Mouse (Mus musculus) embryonic fibroblast, embryonic 13.5 days (primary cell): ENCODE results near the gene Mgea5. TPM values are rescaled to one million over a fixed set of nuclear protein-coding genes. Genes with fewer than 3 reads are reported as not detected.

Experiments used
- H3K27ac ChIP-seq: 2 replicates; pipeline ENCODE4 v1.5.1; 2012; ENCODE audit warnings: low read length, control low read depth, inconsistent platforms; ENCODE audit not compliant: insufficient read depth
- H3K4me1 ChIP-seq: 2 replicates; pipeline ENCODE4 v1.6.1; 2011; ENCODE audit warnings: low read length; ENCODE audit not compliant: control insufficient read depth, insufficient read depth
- H3K4me3 ChIP-seq: 2 replicates; pipeline ENCODE4 v1.5.1; 2011; ENCODE audit warnings: mild to moderate bottlenecking, control low read depth, low read length; ENCODE audit not compliant: insufficient read depth
- CTCF ChIP-seq: IDR thresholded peaks from 2 replicates; pipeline ENCODE4 v1.5.1; 2011; ENCODE audit warnings: mild to moderate bottlenecking, control low read depth, low read length, moderate library complexity, borderline replicate concordance; ENCODE audit not compliant: insufficient read depth
- POLR2A ChIP-seq: IDR thresholded peaks from 2 replicates; pipeline ENCODE4 v1.6.1; 2011; ENCODE audit warnings: low read depth, mild to moderate bottlenecking, control low read depth, low read length, moderate library complexity
- polyA plus RNA-seq: library from polyadenylated mRNA; stranded (reverse); fragments of >200 nt; gene quantifications from 2 replicates; pipeline ENCODE4 v1.2.4, GENCODE M21; 2011; ENCODE audit warnings: low read depth; ENCODE audit not compliant: missing spikeins, insufficient read length

The Mgea5 gene
- polyA plus RNA-seq, 1 experiment, result 87.4 TPM

- Histone ChIP-seq H3K4me1 (no peaks in the 10 kb centered on the region), H3K4me3 (no peak overlapping the region), H3K27ac (no peak overlapping the region)
- TF ChIP-seq POLR2A (no peak), CTCF (no peak)
These were observed 13.2 kb upstream of the Mgea5 start for GRCm38 (mm10) chr19:45796879-45797278.

DNA sequence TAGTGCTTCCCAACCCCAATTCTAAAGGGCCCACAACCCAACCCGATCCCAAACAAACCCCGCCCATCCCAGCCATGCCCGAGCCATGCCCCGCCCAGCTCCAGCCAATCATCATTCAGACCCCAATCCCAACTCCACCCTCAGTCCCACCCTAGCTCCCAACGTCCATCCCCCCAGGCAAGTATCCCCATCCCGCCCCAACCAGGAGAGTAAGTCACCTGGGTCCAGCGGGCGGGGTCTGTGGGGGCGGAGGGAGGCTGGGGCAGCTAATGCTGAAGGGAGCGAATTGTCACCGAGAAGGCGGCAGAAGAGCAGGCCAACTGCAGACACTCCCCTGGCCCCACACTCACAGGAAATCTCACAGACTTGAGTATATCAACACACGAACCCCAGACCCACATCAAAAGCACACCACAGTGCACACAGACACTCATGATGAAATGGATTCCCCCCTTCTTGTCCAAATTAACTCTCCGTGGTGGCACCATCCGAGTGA lies 12.5 kb upstream of the Mgea5 start:
- Histone ChIP-seq H3K4me1 (no peaks in the 10 kb centered on the region), H3K4me3 (no peak overlapping the region), H3K27ac (no peak overlapping the region)
- TF ChIP-seq CTCF (no peak), POLR2A (no peak)

- no peak overlapping the region for H3K27ac ChIP-seq
- H3K4me3 ChIP-seq, result no peak overlapping the region
- TF ChIP-seq CTCF, result no peak
- no peak for TF ChIP-seq POLR2A
- H3K4me1 ChIP-seq, result no peaks in the 10 kb centered on the region
These were observed 11.8 kb upstream of the Mgea5 start for GRCm38 (mm10) chr19:45795406-45795944.

DNA sequence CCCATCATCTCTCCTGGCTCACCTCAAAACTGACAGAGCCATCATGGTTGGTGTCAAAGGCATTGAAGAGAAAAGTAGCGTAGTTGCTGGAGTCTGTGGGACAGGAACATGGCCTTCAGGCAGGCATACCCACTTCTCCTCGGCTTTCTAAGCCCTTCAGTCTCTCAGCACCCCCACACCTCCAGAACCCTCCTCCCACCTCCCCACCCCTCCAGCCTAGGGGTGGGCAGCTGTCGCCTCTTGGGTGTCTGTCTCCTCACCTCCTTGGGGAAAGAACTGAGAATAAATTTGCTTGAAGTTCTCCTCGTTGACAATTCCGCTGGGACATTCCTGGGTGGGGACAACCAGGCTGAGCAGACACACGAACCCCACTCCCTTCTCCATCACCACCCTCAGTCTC lies 11.1 kb upstream of the Mgea5 start:
- TF ChIP-seq CTCF (no peak), POLR2A (no peak)
- H3K4me1 ChIP-seq, result no peaks in the 10 kb centered on the region
- no peak overlapping the region for H3K4me3 ChIP-seq
- H3K27ac ChIP-seq, result no peak overlapping the region

- TF ChIP-seq POLR2A (no peak), CTCF (no peak)
- no peak overlapping the region for H3K27ac ChIP-seq
These were observed 8.8 kb upstream of the Mgea5 start for GRCm38 (mm10) chr19:45792404-45792803.

GRCm38 (mm10) chr19:45789888-45790874 lies 6.5 kb upstream of the Mgea5 start:
- H3K27ac ChIP-seq, result no peak overlapping the region
- no peaks in the 10 kb centered on the region for H3K4me1 ChIP-seq
- TF ChIP-seq POLR2A (no peak), CTCF (no peak)
- H3K4me3 ChIP-seq, result no peak overlapping the region

More at GRCm38 (mm10) chr19:45792404-45792803, 8.8 kb upstream of the Mgea5 start:
- no peaks in the 10 kb centered on the region for H3K4me1 ChIP-seq
- no peak overlapping the region for H3K4me3 ChIP-seq

DNA sequence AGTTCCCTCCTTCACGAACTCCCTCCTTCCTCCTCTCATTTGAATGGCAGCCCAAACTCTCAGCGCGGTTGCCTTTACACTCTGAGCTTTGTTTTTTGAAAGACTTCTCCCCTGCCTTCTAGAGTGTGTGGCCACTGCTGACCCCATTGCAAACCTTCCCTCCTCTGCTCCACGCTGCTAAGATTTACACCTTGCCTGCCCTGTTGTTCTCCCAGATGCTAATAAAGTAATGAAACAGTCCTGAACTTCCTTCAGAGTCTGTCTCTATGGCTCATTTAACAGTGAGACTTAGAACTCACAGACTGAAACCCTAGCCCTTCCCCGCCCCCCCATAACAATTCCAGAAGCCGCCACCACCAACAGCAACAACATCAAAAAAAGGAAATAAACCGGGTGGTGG lies 5.7 kb upstream of the Mgea5 start:
- TF ChIP-seq CTCF, result no peak
- no peak for TF ChIP-seq POLR2A
- no peak overlapping the region for H3K27ac ChIP-seq
- H3K4me3 ChIP-seq, result no peak overlapping the region
- no peaks in the 10 kb centered on the region for H3K4me1 ChIP-seq

DNA sequence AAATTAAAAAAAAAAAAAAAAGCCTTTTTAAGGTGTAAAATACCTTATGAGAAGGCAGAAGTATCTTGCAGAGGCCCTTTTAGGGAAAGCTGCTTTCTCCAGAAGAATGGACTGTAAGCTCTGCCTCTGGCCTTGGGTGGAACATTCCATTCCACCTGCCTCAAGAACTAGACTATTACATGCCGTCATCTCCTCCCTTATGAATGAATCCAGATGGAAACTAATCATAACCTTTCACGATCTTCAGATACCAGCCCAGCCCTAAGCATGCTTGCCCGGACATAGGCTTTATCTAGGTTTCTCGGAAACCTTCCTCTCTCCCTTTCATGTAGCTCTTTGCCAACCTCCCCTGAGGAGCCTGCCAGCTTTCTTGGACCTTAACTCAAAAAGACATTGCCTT lies 4.7 kb upstream of the Mgea5 start:
- Histone ChIP-seq H3K4me1 (no peaks in the 10 kb centered on the region), H3K27ac (peak overlapping the region; percentile 42; the same call in 1 of the 2 replicates), H3K4me3 (no peak overlapping the region)
- TF ChIP-seq POLR2A (no peak), CTCF (no peak)

- no peak overlapping the region for H3K27ac ChIP-seq
These were observed 3.8 kb upstream of the Mgea5 start for GRCm38 (mm10) chr19:45787450-45787849.

GRCm38 (mm10) chr19:45785470-45785869 lies 1.8 kb upstream of the Mgea5 start:
- TF ChIP-seq CTCF, result no peak
- TF ChIP-seq POLR2A, result no peak

More at GRCm38 (mm10) chr19:45787450-45787849, 3.8 kb upstream of the Mgea5 start:
- no peak overlapping the region for H3K4me3 ChIP-seq
- H3K4me1 ChIP-seq, result no peaks in the 10 kb centered on the region
- no peak for TF ChIP-seq CTCF
- TF ChIP-seq POLR2A, result no peak

More at GRCm38 (mm10) chr19:45785470-45785869, 1.8 kb upstream of the Mgea5 start:
- Histone ChIP-seq H3K4me1 (peaks cover 4% of the 10 kb centered on the region; the same call in 1 of the 2 replicates), H3K27ac (no peak overlapping the region), H3K4me3 (no peak overlapping the region)
